Mouse (Mus musculus): ENCODE results near the gene Trp53i13.
A peak's percentile ranks its signal among the peaks of the same experiment; 100 is the strongest.

The Trp53i13 gene

DNA sequence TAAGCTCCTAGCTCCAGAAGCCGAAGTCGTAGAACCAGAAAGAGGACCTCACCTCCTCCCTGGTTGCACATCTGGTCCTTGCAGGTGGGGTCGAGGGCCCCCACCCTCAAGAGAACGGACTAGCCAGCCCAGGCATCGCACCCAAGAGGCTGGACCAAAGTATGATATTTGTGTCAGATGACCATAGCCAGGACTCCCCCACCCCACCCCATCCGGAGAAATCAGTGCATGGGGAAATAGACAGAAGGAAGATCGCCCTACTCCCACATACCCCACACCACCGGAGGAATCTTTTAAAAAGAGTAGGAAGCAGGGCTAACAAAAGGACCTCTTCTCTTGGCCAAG, 52.7 kb downstream of the Trp53i13 start:
- no peak for DNase-seq (ENCODE audit: low spot score in 2 of 2)

DNA sequence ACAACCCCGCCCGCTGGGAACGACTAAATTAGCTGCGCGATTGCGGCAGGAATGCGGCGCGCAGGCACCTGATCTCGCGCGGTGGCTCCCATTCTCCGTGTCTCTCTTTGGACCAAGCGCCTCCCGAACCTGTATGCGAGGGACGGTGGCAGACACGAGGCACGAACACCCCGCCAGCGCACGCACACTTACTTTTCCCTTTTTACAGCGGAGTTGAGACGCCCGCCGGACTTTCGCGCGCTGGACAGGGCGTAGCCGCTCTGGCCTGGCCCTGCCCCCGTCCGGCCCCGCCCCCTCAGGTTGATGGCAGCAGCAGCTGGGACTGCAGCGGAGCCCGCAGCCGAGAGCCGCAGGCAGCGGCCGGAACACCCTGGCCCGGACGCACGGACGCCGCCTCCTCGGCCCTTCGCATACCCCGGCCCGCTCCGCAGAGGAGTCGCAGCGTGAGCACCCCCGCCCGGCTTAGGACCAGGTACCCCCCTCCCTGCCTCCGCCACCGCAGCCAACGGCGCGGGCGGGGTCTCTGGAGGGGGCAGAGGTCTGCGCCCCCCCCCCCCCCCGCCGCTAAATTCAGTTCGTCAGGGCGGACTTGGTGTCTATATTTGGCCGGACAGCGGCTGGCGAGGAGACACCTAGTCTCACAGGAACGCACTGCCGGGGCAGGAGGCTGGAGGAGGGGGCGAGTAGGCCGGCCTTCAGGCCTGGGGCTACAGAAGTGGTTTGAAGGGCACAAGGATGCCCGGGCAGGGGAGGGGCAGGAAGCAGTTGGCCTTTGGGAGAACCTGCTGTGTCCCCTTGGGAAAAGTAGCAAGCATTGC, 53.3 kb downstream of the Trp53i13 start, which contains the start of gene Coro6:
Coro6 (plus strand) TSS at position 129 of the 818 bp plus-strand sequence.
- DNase-seq (ENCODE audit: low spot score in 2 of 2): peak; percentile 65 to 79

DNA sequence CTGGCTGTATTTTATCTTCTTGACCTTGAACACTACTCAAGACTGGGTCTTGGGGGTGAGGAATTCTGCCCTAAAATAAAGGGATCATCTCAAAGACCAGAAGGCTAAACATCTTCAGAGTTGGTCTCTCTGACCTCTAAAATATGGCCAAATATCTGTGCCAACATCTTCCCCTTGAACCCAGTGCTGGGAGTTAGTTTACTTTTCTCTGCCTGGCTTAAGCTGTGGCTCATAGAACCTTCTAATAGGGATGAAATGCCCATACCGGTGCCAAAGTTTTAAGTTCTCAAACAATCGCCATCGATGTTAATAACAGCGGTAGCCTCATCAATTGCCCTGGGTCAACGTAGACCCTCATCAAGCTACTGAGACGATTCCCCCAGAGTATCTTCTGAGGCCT, 53.9 kb downstream of the Trp53i13 start:
- no peak for DNase-seq (ENCODE audit: low spot score in 2 of 2)
